In the genomic region with DNA sequence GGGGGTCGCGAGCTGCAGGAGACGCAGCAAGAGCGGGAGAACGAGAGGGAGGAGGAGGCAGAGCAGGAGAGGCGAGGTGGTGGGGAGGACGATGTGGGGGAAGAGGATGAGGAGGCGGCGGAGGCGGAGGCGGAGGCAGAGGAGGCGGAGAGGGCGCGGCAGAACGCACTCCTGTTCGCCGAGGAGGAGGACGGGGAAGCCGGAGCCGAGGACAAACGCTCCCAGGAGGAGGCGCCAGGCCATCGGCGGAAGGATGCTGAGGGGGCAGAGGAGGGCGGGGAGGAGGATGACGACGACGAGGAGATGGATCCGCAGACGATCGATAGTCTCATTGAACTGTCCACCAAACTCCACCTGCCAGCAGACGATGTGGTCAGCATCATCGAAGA, we compare ENCODE assay signal across 8 mouse cellular contexts. TPM values are rescaled to one million over a fixed set of nuclear protein-coding genes. Genes with fewer than 3 reads are reported as not detected.
DNase-seq lines count a peak whose midpoint lies in the region; ATAC-seq and TF ChIP-seq lines count a peak whose summit lies in the region.

No protein-coding gene starts in this region.

- H3K4me1 ChIP-seq in heart, embryonic 12.5 days (replicated peaks), result peaks cover 35% of the 10 kb centered on the region
- peaks cover 15% of the 10 kb centered on the region for H3K4me1 ChIP-seq in embryonic facial prominence, embryonic 14.5 days (ENCODE audit: control insufficient read depth, insufficient read depth, low read length)
- H3K4me1 ChIP-seq in liver, embryonic 14.5 days (replicated peaks; ENCODE audit: control insufficient read depth in 2 of 2, insufficient read depth in 2 of 2, low read length in 1 of 2), result peaks cover 7 to 12% of the 10 kb centered on the region in 2 experiments

- TF ChIP-seq CTCF in liver, embryonic 14.5 days (IDR thresholded peaks at IDR 0.05; ENCODE audit: low read depth), result peak; percentile 46

- no peak for ATAC-seq in heart, embryonic 12.5 days (ENCODE audit: insufficient number of reproducible peaks, low FRiP score)
- no peak for ATAC-seq in embryonic facial prominence, embryonic 14.5 days (ENCODE audit: low read depth)
- no peak for ATAC-seq in liver, embryonic 14.5 days (ENCODE audit: insufficient read depth)

- H3K4me2 ChIP-seq in heart, embryonic 12.5 days, result peak overlapping the region; percentile 98
- peak overlapping the region; percentile 87 for H3K4me2 ChIP-seq in embryonic facial prominence, embryonic 14.5 days (ENCODE audit: low read depth, low read length)
- peak overlapping the region; percentile 84 for H3K4me2 ChIP-seq in liver, embryonic 14.5 days (ENCODE audit: low read depth)

- H3K36me3 ChIP-seq in heart, embryonic 12.5 days, result peaks cover 20% of the 10 kb centered on the region
- peaks cover 15% of the 10 kb centered on the region for H3K36me3 ChIP-seq in embryonic facial prominence, embryonic 14.5 days (ENCODE audit: control insufficient read depth, insufficient read depth, low read length)
- no peaks in the 10 kb centered on the region for H3K36me3 ChIP-seq in liver, embryonic 14.5 days (replicated peaks; ENCODE audit: control insufficient read depth, insufficient read depth, low read depth)

- DNase-seq in heart, postnatal 25 days (ENCODE audit: low spot score), result no peak
- DNase-seq in MN1 (ENCODE audit: low spot score), result peak; percentile 90
- DNase-seq in embryonic facial prominence, embryonic 14.5 days (ENCODE audit: low spot score), result no peak
- DNase-seq in induced T-regulatory cell, adult 2 months (ENCODE audit: low read depth), result peak; percentile 63
- DNase-seq in liver, embryonic 14.5 days (ENCODE audit: low read depth in 3 of 3, low spot score in 3 of 3), result no peak
- DNase-seq in right cerebral cortex, postnatal 10 days (ENCODE audit: low spot score in 2 of 2), result peak; percentile 78 to 80
- DNase-seq in gastrocnemius, postnatal 4 days (ENCODE audit: low spot score in 2 of 2), result no peak

- intact Hi-C loops in heart, postnatal 25 days (cut with DNase I), result no loop called here

- H3K9ac ChIP-seq in heart, embryonic 12.5 days, result peak overlapping the region; percentile 37
- no peak overlapping the region; the same call in 1 of the 2 replicates for H3K9ac ChIP-seq in embryonic facial prominence, embryonic 14.5 days (ENCODE audit: low read depth, low read length)
- no peak overlapping the region for H3K9ac ChIP-seq in liver, embryonic 14.5 days (replicated peaks)

- 0% methylated on average over 33 of the region's 33 CpGs for WGBS in heart, embryonic 12.5 days
- WGBS in embryonic facial prominence, embryonic 14.5 days, result under 1% methylated on average over 31 of the region's 33 CpGs
- 0% methylated on average over 30 of the region's 33 CpGs for WGBS in liver, embryonic 14.5 days (ENCODE audit: insufficient replicate concordance)

- H3K27me3 ChIP-seq in heart, embryonic 12.5 days (replicated peaks), result peaks cover 52% of the 10 kb centered on the region
- peaks cover 51% of the 10 kb centered on the region for H3K27me3 ChIP-seq in embryonic facial prominence, embryonic 14.5 days (replicated peaks; ENCODE audit: control insufficient read depth, insufficient read depth, low read length)
- H3K27me3 ChIP-seq in liver, embryonic 14.5 days (ENCODE audit: control insufficient read depth, insufficient read depth, low read length), result peaks cover 55% of the 10 kb centered on the region

- H3K27ac ChIP-seq in heart, embryonic 12.5 days (ENCODE audit: poor library complexity, severe bottlenecking), result no peak overlapping the region
- H3K27ac ChIP-seq in embryonic facial prominence, embryonic 14.5 days (replicated peaks; ENCODE audit: low read depth, low read length), result no peak overlapping the region
- no peak overlapping the region for H3K27ac ChIP-seq in liver, embryonic 14.5 days

- H3K4me3 ChIP-seq in heart, embryonic 12.5 days, result peak overlapping the region; percentile 54
- peak overlapping the region; percentile 43 for H3K4me3 ChIP-seq in embryonic facial prominence, embryonic 14.5 days (ENCODE audit: low read depth, low read length)
- peak overlapping the region in 1 of 2 experiments; percentile 53; a peak in 2 of 4 replicates for H3K4me3 ChIP-seq in liver, embryonic 14.5 days (ENCODE audit: insufficient read depth in 1 of 2, low read depth in 2 of 2, low read length in 2 of 2)

- TF ChIP-seq EP300 in liver, embryonic 14.5 days (IDR thresholded peaks at IDR 0.05; ENCODE audit: low read depth), result no peak

- no peaks in the 10 kb centered on the region for H3K9me3 ChIP-seq in heart, embryonic 12.5 days (replicated peaks)
- no peaks in the 10 kb centered on the region for H3K9me3 ChIP-seq in embryonic facial prominence, embryonic 14.5 days (ENCODE audit: control insufficient read depth, low read length)
- no peaks in the 10 kb centered on the region for H3K9me3 ChIP-seq in liver, embryonic 14.5 days (ENCODE audit: control insufficient read depth, low read length)

RNA-seq across cellular contexts. Expression of a gene that starts 5.8 kb away (rescaled TPM):
- polyA plus RNA-seq in heart, embryonic 12.5 days (2016; fragmentation: Nextera tagmentation; extraction: Ambion mirVana), result 0.12 TPM in 1 of 2 replicates, not detected in the other
- not detected for total RNA-seq in heart, postnatal 25 days (2021)
- 0.92 and 1.3 TPM in 2 replicates for polyA plus RNA-seq in embryonic facial prominence, embryonic 14.5 days (2014; fragmentation: Nextera tagmentation; extraction: Ambion mirVana)
- 0.04 TPM in 2 replicates for polyA plus RNA-seq in liver, embryonic 14.5 days (2012; rRNA removed)
- not detected in 2 replicates for polyA plus RNA-seq in liver, embryonic 14.5 days (2014; fragmentation: Nextera tagmentation; extraction: Ambion mirVana)
- total RNA-seq in gastrocnemius, postnatal 4 days (2021), result not detected

RNA-seq across cellular contexts. Expression of a gene that starts 13.9 kb away (rescaled TPM):
- polyA plus RNA-seq in heart, embryonic 12.5 days (2016; fragmentation: Nextera tagmentation; extraction: Ambion mirVana), result 143 and 145 TPM in 2 replicates
- total RNA-seq in heart, postnatal 25 days (2021), result 10 to 100 TPM; 34.4 to 43.0 TPM
- polyA plus RNA-seq in embryonic facial prominence, embryonic 14.5 days (2014; fragmentation: Nextera tagmentation; extraction: Ambion mirVana), result 136 and 151 TPM in 2 replicates
- 45.8 and 58.6 TPM in 2 replicates for polyA plus RNA-seq in liver, embryonic 14.5 days (2012; rRNA removed)
- polyA plus RNA-seq in liver, embryonic 14.5 days (2014; fragmentation: Nextera tagmentation; extraction: Ambion mirVana), result 73.9 and 79.4 TPM in 2 replicates
- total RNA-seq in gastrocnemius, postnatal 4 days (2021), result 10 to 100 TPM; 67.3 to 68.0 TPM

RNA-seq across cellular contexts. Expression of a gene that starts 40.0 kb away (rescaled TPM):
- polyA plus RNA-seq in heart, embryonic 12.5 days (2016; fragmentation: Nextera tagmentation; extraction: Ambion mirVana), result 0.69 and 0.70 TPM in 2 replicates
- total RNA-seq in heart, postnatal 25 days (2021), result 10 to 100 TPM; 18.3 to 27.6 TPM
- polyA plus RNA-seq in embryonic facial prominence, embryonic 14.5 days (2014; fragmentation: Nextera tagmentation; extraction: Ambion mirVana), result 0.50 and 0.63 TPM in 2 replicates
- 0.14 and 0.23 TPM in 2 replicates for polyA plus RNA-seq in liver, embryonic 14.5 days (2012; rRNA removed)
- not detected in 2 replicates for polyA plus RNA-seq in liver, embryonic 14.5 days (2014; fragmentation: Nextera tagmentation; extraction: Ambion mirVana)
- total RNA-seq in gastrocnemius, postnatal 4 days (2021), result 1 to 10 TPM; 3.6 to 4.9 TPM

RNA-seq across cellular contexts. Expression of a gene that starts 44.2 kb away (rescaled TPM):
- polyA plus RNA-seq in heart, embryonic 12.5 days (2016; fragmentation: Nextera tagmentation; extraction: Ambion mirVana), result 74.4 and 78.1 TPM in 2 replicates
- 10 to 100 TPM; 57.2 to 67.0 TPM for total RNA-seq in heart, postnatal 25 days (2021)
- polyA plus RNA-seq in embryonic facial prominence, embryonic 14.5 days (2014; fragmentation: Nextera tagmentation; extraction: Ambion mirVana), result 76.6 and 85.8 TPM in 2 replicates
- polyA plus RNA-seq in liver, embryonic 14.5 days (2012; rRNA removed), result 25.4 and 29.3 TPM in 2 replicates
- polyA plus RNA-seq in liver, embryonic 14.5 days (2014; fragmentation: Nextera tagmentation; extraction: Ambion mirVana), result 46.2 and 51.2 TPM in 2 replicates
- total RNA-seq in gastrocnemius, postnatal 4 days (2021), result 10 to 100 TPM; 40.4 to 45.4 TPM

RNA-seq across cellular contexts. Expression of a gene that starts 45.2 kb away (rescaled TPM):
- polyA plus RNA-seq in heart, embryonic 12.5 days (2016; fragmentation: Nextera tagmentation; extraction: Ambion mirVana), result 42.7 and 48.6 TPM in 2 replicates
- 10 to 100 TPM; 37.5 to 40.4 TPM for total RNA-seq in heart, postnatal 25 days (2021)
- polyA plus RNA-seq in embryonic facial prominence, embryonic 14.5 days (2014; fragmentation: Nextera tagmentation; extraction: Ambion mirVana), result 51.1 and 62.2 TPM in 2 replicates
- 13.8 and 13.9 TPM in 2 replicates for polyA plus RNA-seq in liver, embryonic 14.5 days (2012; rRNA removed)
- polyA plus RNA-seq in liver, embryonic 14.5 days (2014; fragmentation: Nextera tagmentation; extraction: Ambion mirVana), result 7.2 and 7.5 TPM in 2 replicates
- total RNA-seq in gastrocnemius, postnatal 4 days (2021), result 10 to 100 TPM; 40.9 to 46.4 TPM

Comparison
In these comparisons a context has a peak if more than half of its experiments do, and no peak if none do; other contexts are left out.
1. DNase-seq: peak in MN1 (single experiment), induced T-regulatory cell, adult 2 months (single experiment) and right cerebral cortex, postnatal 10 days (2 of 2); none in heart, postnatal 25 days (single experiment), embryonic facial prominence, embryonic 14.5 days (single experiment), liver, embryonic 14.5 days (0 of 3) and gastrocnemius, postnatal 4 days (0 of 2).
2. Peak in every context shown above with its lines, with median percentiles within 50 percentile points of each other: H3K4me2 ChIP-seq.